Mouse (Mus musculus) cerebellum, adult 18-20 months (tissue): ENCODE measurements around the gene Senp1.

ENCODE experiments used
- DNase-seq, 2 experiments: peaks; one replicate each; pipeline ENCODE4 v3.0.0; 2021

Senp1 gene

DNA sequence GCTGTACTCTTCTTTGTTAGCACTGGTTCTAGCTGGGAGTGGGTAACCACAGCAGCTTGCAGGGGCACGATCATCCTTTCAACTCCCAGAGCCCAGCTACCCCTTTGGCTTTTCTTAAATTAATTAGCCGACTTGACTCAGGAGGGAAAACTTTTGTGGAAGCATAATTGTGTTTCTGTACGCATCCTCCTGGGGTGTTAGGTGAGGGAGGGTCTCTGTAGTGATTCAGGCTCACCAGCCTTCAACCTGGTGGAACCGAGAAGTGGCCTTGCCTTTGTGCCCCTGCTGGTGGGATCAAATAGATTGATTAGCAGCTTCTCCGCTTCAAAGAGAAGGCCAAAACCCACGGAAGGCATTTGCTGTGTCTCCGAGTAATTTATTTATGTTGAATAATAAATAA, 93.6 kb downstream of the Senp1 start:
- DNase-seq: no peak

- no peak for DNase-seq
These were observed 94.0 kb downstream of the Senp1 start for GRCm38 (mm10) chr15:97999546-97999945.

GRCm38 (mm10) chr15:97996716-97997256, 96.8 kb downstream of the Senp1 start:
- peak in 1 of 2 experiments; percentile 20 for DNase-seq

- peak; percentile 50 to 69 for DNase-seq
These were observed 100.7 kb downstream of the Senp1 start for GRCm38 (mm10) chr15:97992712-97993286.

- no peak for DNase-seq
These were observed 101.4 kb downstream of the Senp1 start for GRCm38 (mm10) chr15:97992027-97992711.

DNA sequence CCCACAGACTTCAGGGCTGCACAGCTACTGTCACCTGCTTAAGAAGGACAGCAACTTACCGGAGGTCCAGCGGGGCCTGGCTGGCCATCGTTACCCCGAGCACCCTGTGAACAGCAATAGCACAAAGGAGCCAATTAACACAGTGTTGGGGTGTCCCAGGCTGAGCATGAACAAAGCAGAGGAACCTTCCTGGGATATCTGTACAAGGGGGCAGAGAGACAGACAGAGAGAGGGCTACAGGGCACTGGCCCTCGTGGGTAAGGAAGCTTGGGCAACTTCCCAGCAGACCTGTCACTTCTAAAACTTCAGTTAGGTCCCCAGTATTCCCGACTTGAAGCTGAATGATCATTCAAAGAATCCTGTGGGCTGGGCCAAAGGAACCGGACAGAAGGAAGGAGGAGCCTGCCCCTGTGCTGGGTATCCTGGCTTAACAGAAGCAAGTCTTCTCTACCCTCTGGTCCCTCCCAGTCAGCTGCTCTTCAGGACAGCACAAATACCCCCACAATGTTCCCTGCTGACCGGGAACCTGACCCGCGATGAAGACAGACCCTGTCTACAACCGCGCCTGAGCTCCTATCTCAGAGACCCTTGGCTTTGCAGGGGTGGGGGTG, 102.2 kb downstream of the Senp1 start:
- no peak for DNase-seq

DNA sequence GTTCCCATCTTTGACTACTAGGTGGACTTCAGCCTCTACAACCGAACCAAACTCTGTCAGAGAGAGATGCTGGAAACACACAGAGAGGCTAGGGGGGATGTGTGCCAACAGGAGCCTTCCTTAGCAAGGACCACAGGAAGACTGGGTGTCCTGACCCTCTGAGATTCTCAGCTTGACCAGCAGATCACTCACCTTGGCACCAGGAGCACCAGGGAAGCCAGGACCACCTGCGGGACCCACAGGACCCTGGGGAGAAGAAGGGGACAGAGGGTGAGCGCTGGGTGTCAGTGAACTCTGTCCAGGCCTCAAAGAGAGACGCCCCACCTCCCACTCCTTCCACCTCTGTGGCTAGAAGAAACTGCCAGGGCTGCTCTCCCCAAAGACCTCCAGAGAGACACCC, 102.8 kb downstream of the Senp1 start:
- DNase-seq: no peak

- no peak for DNase-seq
These were observed 103.4 kb downstream of the Senp1 start for GRCm38 (mm10) chr15:97990124-97990523.

- DNase-seq: no peak
These were observed 104.0 kb downstream of the Senp1 start for GRCm38 (mm10) chr15:97989544-97989943.
